Mouse (Mus musculus) naive thymus-derived CD4-positive, alpha-beta T cell, adult 5 months (primary cell): ENCODE measurements around the gene Bcas3. TPM values are rescaled to one million over a fixed set of nuclear protein-coding genes. Genes with fewer than 3 reads are reported as not detected.

Source experiments
- polyA plus RNA-seq: library from polyadenylated mRNA; unstranded; fragments of 100-300 nt; shearing (Covaris generic); gene quantifications from one replicate; pipeline ENCODE4 v1.2.1, GENCODE M21; 2017

Gene Bcas3
- polyA plus RNA-seq = 53.7 TPM

DNA sequence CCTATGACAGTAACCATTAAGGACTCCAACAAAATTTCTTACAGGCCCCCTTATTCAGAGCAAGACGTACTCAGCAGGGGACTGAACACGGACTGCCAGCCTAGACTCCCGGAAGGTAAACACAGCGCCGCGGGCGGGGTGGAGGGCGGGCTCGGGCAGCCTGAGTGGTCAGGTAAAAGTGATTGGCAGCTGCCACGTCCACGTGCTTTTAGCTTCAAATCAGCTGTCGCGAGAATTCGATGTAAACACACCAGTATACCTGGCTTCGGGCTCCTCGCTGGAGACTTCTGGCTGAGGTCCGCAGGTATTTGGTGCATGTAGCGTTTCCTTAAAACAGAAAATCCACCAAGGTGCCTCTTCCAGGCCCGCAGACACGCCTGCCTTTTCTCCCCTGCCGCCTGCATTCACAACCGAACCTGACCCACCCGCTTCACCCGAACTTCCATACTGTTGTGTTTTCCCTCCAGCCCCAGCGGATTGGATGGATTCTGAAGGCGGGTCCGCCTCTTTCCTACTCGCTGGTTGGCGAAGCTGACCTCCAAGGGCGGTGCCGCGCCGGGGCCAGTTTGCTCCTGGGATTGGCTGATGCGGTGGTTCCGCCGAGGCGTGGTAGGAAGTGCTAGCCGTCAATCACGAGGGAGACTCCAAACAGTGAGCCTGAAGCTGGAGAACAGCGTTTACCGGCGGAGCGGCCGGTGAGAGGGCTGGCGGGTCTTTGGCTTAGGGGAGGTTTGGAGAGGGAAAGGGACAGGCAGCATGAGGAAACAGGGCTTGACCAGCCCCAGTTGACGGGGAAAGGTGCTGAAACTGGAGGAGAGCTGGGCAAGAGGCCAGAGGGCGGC, at the start of gene Bcas3:
TSS of gene Bcas3 (plus strand) at position 629 of the 842 bp plus-strand sequence.

DNA sequence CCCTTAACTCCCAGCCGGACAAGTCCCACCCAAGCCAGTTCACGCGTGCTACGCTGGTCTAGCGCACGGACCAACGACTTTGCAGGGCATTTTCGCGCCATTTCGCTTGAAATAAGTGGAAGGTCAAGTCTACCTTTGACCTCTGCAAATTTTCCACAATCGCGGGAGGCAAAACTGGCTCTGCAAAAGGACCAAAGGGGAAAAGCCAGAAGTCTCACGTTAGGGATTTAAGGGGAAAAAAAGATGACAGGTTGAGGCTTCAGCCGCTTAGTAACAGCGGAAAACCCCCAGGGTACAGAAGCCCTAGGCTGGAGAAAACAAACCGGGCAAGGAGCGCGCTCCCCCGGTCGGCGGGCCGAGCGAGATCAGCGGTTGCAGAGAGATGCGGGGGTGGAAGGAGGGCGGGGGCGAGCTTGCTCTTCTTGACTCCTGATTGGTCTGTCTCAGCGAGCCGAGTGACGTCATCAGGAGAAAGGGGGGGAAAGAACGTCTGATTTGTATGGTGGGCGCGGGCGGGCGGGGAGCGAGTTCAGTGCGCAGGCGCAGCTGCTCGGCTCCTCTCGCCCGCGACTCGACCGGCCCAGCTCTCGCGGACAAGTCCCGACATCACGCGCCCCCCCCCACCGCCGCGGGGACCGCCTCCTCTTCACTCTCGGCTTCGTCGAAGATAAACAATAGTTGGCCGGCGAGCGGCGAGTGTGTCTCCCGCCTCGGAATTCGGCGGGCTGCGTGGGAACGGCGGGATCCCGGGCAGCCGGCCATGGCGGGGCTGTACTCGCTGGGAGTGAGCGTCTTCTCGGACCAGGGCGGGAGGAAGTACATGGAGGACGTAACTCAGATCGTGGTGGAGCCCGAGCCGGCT, 42.0 kb upstream of the Bcas3 start, which contains the start of gene Ppm1d:
TSS of gene Ppm1d (plus strand) at position 532 of the 862 bp plus-strand sequence.

DNA sequence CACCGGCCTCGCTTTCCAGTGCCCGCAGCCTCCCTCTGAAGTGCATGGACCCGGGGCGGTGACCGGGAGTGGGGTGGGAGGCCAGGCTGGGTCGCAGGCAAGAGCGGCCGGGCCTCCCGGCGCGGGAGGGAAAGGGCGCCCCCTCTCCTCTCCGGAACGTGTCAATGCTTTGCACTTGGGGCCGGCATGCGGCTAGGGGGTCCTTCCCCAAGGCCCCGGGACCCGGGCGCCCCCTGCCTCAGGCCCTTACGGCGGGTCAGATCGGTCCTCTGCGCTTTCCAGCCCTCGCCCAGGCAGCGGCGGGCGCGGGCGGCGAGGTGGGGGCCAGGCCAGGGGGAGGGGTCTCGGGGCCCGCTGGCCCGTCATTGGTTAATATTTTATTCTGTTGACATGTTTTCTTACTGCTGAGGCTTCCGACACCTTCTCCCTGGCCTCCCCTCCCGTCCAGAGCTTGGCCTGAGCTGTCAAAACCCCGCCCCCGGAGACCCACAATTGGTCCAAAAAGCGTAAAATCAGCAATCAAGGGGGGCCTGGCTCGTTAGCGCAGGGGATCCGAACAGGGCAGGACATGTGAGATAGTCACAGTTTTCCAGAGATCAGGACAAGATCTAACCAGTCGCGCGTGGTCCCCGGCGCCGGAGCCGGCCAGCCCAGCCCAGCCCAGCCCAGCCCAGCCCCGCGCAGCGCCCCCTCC, 479.4 kb downstream of the Bcas3 start, which contains the start of gene Tbx2:
TSS of gene Tbx2 (plus strand) at position 321 of the 694 bp plus-strand sequence.

DNA sequence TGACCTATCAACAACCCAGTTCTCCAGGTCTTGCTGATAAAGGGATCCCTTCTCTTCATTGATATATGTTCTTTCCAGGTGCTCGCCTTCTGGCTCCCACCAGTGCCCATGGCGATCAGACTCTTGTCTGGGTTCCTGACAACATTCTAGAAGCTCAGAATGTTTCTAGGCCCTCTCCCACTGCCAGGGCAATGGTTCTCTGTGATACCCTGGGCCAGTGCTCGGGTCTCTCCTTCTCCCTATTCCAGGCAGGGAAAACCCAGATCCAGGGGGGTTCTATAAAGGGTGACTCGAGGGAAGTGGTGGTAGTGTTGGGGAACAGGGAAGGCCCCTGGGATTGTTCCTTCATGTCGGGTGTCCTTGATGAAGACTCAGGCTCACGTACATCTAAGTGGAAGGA, 497.3 kb downstream of the Bcas3 start, which contains the start of gene Gm11444:
TSS of gene Gm11444 (minus strand) at position 101 of the 400 bp plus-strand sequence.

Other genes with a start within 250 kb of the Bcas3 start
- 18.1 TPM for gene Usp32, start 213.0 kb upstream of the Bcas3 start, polyA plus RNA-seq
- gene 1700125H20Rik, start 182.8 kb upstream of the Bcas3 start, polyA plus RNA-seq = not detected
- 47.8 TPM for gene Appbp2, start 118.0 kb upstream of the Bcas3 start, polyA plus RNA-seq
- gene Ppm1d, start 41.9 kb upstream of the Bcas3 start, polyA plus RNA-seq = 46.6 TPM